Mouse (Mus musculus) kidney, adult 2 months (tissue): ENCODE data around the gene Mip. TPM values are rescaled to one million over a fixed set of nuclear protein-coding genes. Genes with fewer than 3 reads are reported as not detected.

ENCODE experiments used
- DNase-seq: peaks from one replicate; pipeline ENCODE4 v3.0.0; 2021
- H3K27ac ChIP-seq: fragments of 200-500 bp; 2 replicates; pipeline ENCODE4 v1.5.1; 2012; ENCODE audit warnings: low read depth, low read length, control low read depth, inconsistent platforms; ENCODE audit not compliant: insufficient read depth
- H3K27me3 ChIP-seq: fragments of 200-500 bp; replicated peaks from 2 replicates; pipeline ENCODE4 v1.6.1; 2012; ENCODE audit warnings: mild to moderate bottlenecking, moderate library complexity, low read length, inconsistent platforms; ENCODE audit not compliant: control insufficient read depth, insufficient read depth
- H3K36me3 ChIP-seq: fragments of 200-500 bp; 2 replicates; pipeline ENCODE4 v1.6.1; 2012; ENCODE audit warnings: mild to moderate bottlenecking, moderate library complexity, low read length, inconsistent platforms; ENCODE audit not compliant: control insufficient read depth, insufficient read depth
- H3K4me1 ChIP-seq: fragments of 200-500 bp; 2 replicates; pipeline ENCODE4 v1.6.1; 2011; ENCODE audit warnings: low read length; ENCODE audit not compliant: control insufficient read depth, insufficient read depth
- H3K4me3 ChIP-seq: fragments of 200-500 bp; 2 replicates; pipeline ENCODE4 v1.5.1; 2011; ENCODE audit warnings: mild to moderate bottlenecking, low read depth, low read length, control low read depth; ENCODE audit not compliant: insufficient read depth
- CTCF ChIP-seq: fragments of 200-500 bp; conservative IDR thresholded peaks from 2 replicates; pipeline ENCODE4 v1.5.1; 2011; ENCODE audit warnings: low read depth, mild to moderate bottlenecking, control low read depth, low read length, moderate library complexity, mixed read lengths; ENCODE audit not compliant: insufficient read depth, insufficient read length
- POLR2A ChIP-seq: fragments of 200-500 bp; IDR thresholded peaks from one replicate; pipeline ENCODE4 v1.6.1; 2011; ENCODE audit warnings: low read depth, low read length, control low read depth
- WGBS: fragments of 180-500 bp; shearing (Covaris S2); methylation state at CpG from one replicate; pipeline ENCODE4 v1.1.7; 2018; 5-methylcytosine and 5-hydroxymethylcytosine counted together
- polyA plus RNA-seq: library from polyadenylated mRNA; depleted of rRNA; stranded (reverse); fragments of >200 nt; gene quantifications from 2 replicates; pipeline ENCODE4 v1.2.3, GENCODE M21; 2012; rRNA removed

Mip gene
- polyA plus RNA-seq, 1 experiment = not detected

- H3K27me3 ChIP-seq = no peaks in the 10 kb centered on the region
- H3K4me3 ChIP-seq = no peak overlapping the region
- peaks cover 1% of the 10 kb centered on the region for H3K36me3 ChIP-seq
- no peak for TF ChIP-seq CTCF
- no peak for TF ChIP-seq POLR2A
- DNase-seq = no peak
- H3K4me1 ChIP-seq = peaks cover 2% of the 10 kb centered on the region
- H3K27ac ChIP-seq = no peak overlapping the region
- 72% methylated on average over 6 of the region's 6 CpGs for WGBS
Observed at GRCm38 (mm10) chr10:128278158-128278557, 52.5 kb downstream of the Mip start.

GRCm38 (mm10) chr10:128280943-128281342 is 55.3 kb downstream of the Mip start:
- 61% methylated on average over 6 of the region's 6 CpGs for WGBS
- Histone ChIP-seq H3K4me3 (no peak overlapping the region), H3K27me3 (no peaks in the 10 kb centered on the region), H3K4me1 (peaks cover 3% of the 10 kb centered on the region), H3K27ac (no peak overlapping the region), H3K36me3 (peaks cover 1% of the 10 kb centered on the region)
- DNase-seq = peak; percentile 66
- TF ChIP-seq CTCF = no peak
- no peak for TF ChIP-seq POLR2A

Other genes with a start within 250 kb of the Mip start
- not detected in 2 replicates for gene Hsd17b6, start 218.2 kb upstream of the Mip start, polyA plus RNA-seq
- gene Prim1, start 210.7 kb upstream of the Mip start, polyA plus RNA-seq = 3.4 and 3.6 TPM in 2 replicates
- 195 and 258 TPM in 2 replicates for gene Naca, start 190.3 kb upstream of the Mip start, polyA plus RNA-seq
- gene Ptges3, start 166.9 kb upstream of the Mip start, polyA plus RNA-seq = 28.2 and 32.5 TPM in 2 replicates
- gene Atp5b, start 142.6 kb upstream of the Mip start, polyA plus RNA-seq = 4,550 and 7,521 TPM in 2 replicates
- gene Baz2a, start 134.3 kb upstream of the Mip start, polyA plus RNA-seq = 21.6 and 22.5 TPM in 2 replicates
- 69.0 and 70.1 TPM in 2 replicates for gene Rbms2, start 45.5 kb upstream of the Mip start, polyA plus RNA-seq
- 0.33 and 0.61 TPM in 2 replicates for gene Gls2, start 31.4 kb upstream of the Mip start, polyA plus RNA-seq
- gene Spryd4, start 14.0 kb upstream of the Mip start, polyA plus RNA-seq = 15.5 and 17.3 TPM in 2 replicates
- gene Timeless, start 6.2 kb downstream of the Mip start, polyA plus RNA-seq = 2.7 and 3.8 TPM in 2 replicates
- gene Apon, start 28.3 kb downstream of the Mip start, polyA plus RNA-seq = not detected in 2 replicates
- 0.08 and 0.30 TPM in 2 replicates for gene Apof, start 42.8 kb downstream of the Mip start, polyA plus RNA-seq
- 18.6 TPM in 2 replicates for gene Stat2, start 44.7 kb downstream of the Mip start, polyA plus RNA-seq
- gene Il23a, start 72.9 kb downstream of the Mip start, polyA plus RNA-seq = 0.05 and 0.10 TPM in 2 replicates
- 18.1 and 21.1 TPM in 2 replicates for gene Pan2, start 77.5 kb downstream of the Mip start, polyA plus RNA-seq
- gene Cnpy2, start 96.6 kb downstream of the Mip start, polyA plus RNA-seq = 90.8 and 118 TPM in 2 replicates
- 252 and 273 TPM in 2 replicates for gene Cs, start 111.9 kb downstream of the Mip start, polyA plus RNA-seq
- 58.7 and 72.3 TPM in 2 replicates for gene Coq10a, start 143.2 kb downstream of the Mip start, polyA plus RNA-seq
- 21.5 and 22.5 TPM in 2 replicates for gene Ankrd52, start 151.3 kb downstream of the Mip start, polyA plus RNA-seq
- gene Slc39a5, start 175.4 kb downstream of the Mip start, polyA plus RNA-seq = 114 and 137 TPM in 2 replicates
- 33.2 and 37.8 TPM in 2 replicates for gene Nabp2, start 185.7 kb downstream of the Mip start, polyA plus RNA-seq
- 19.5 and 19.6 TPM in 2 replicates for gene Rnf41, start 185.8 kb downstream of the Mip start, polyA plus RNA-seq
- gene Smarcc2, start 233.4 kb downstream of the Mip start, polyA plus RNA-seq = 81.3 and 81.4 TPM in 2 replicates